Mouse (Mus musculus): ENCODE results near the gene Gpr152. TPM values are rescaled to one million over a fixed set of nuclear protein-coding genes. Genes with fewer than 3 reads are reported as not detected.
"Not testable (repeated sequence)": the region's sequence is repeated elsewhere in the genome, so short reads cannot be mapped to it uniquely, and the experiment has no call there.

Gene Gpr152
- total RNA-seq, 2 experiments from 2014 or later = not detected

DNA sequence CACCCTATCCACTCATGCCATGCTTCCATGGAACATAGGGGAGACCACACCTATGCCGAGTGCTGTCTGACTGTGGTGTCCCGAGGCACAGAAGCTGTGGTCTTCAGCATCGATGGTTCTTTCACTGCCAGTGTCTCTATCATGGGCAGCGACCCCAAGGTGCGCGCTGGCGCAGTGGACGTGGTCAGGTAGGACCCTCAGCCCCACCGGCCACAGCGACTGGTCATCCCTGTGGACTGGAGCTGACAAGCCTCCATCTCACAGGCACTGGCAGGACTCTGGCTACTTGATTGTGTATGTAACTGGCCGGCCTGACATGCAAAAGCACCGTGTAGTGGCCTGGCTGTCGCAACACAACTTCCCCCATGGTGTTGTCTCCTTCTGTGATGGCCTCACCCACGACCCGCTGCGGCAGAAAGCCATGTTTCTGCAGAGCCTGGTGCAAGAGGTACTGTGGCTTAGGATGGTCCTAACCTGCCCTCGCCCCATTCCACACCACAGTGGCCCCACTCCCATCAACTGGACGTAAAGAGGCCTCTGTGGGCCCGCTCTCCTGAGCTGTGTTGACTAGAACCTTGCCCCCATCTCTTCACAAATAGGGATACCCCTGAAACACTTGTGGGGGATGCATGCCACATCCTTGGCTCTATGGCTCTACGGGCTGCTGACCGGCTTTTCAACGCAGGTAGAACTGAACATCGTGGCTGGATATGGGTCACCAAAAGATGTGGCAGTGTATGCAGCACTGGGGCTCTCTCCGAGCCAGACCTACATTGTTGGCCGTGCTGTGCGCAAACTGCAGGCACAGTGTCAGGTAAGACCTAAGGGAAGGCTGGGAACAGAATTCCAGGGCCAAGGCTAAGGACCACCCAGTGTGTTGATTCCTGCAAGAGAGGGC lies 27.3 kb upstream of the Gpr152 start:
- no peak for DNase-seq (ENCODE audit: low spot score in 2 of 2)

DNA sequence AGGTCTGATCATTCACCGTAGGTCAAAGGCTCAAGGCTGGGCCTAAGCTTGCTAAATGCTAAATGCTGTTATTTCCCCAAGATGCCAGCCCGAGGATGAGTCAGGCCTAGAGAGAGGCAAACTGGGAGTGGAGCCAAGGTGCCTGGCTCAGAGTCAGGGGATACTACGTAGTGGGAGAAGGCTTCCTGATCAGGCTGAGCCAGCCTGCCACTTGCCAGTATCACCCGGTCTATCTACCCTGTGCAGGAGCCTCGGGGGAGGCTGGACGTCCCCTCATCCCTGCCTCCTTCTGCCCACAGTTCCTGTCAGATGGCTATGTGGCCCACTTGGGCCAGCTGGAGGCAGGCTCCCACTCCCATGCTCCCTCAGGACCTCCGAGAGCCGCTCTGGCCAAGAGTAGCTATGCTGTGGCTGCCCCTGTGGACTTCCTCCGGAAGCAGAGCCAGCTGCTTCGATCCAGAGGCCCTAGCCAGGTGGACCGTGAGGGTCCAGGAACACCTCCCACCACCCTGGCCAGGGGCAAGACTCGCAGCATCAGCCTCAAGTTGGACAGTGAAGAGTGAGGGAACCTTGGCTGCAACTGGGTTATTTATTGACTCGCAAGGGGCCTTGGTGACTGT lies 26.3 kb upstream of the Gpr152 start:
- DNase-seq (ENCODE audit: low spot score in 2 of 2) = peak; percentile 80 to 88

DNA sequence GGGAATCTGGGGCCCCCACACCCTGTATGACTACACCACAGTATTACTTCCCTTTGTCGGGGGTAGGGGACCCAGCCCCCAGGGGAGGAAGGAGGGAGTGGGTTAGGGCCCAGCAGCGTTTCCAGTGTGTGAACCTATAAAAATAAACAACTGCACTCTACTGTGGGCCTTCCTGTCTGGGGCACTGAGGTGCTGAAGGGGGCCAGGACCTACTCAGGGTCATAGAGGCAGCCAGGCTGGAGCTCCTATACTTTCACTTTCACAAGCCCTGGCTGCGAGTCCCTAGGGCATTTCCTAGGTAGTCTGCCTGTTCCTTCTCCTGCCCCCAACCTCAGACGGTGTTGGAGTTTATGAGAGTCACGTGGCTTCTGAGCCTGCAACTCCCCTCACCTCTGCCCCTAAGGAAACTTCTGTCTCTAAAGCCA lies 25.8 kb upstream of the Gpr152 start:
- DNase-seq (ENCODE audit: low spot score in 2 of 2) = no peak

DNA sequence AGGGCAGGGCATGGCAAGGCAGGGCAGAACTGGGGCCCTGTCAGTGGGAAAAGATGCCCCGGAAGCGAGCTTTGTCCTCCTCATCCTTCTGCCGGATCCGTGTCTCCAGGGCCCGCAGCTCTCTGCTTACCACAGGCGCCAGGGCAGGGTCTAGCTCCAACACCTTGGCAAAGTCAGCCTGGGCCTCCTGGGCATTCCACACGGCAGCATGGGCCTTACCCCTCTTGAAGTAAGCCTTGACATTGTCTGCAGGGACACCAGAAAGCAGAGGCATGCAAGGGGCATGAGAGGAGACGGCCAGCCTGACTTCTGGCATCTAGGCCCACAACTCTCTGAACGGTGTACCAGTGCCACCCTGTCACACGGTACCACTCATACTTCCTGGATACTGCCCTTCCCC lies 25.0 kb upstream of the Gpr152 start:
- DNase-seq (ENCODE audit: low spot score in 2 of 2) = no peak

DNA sequence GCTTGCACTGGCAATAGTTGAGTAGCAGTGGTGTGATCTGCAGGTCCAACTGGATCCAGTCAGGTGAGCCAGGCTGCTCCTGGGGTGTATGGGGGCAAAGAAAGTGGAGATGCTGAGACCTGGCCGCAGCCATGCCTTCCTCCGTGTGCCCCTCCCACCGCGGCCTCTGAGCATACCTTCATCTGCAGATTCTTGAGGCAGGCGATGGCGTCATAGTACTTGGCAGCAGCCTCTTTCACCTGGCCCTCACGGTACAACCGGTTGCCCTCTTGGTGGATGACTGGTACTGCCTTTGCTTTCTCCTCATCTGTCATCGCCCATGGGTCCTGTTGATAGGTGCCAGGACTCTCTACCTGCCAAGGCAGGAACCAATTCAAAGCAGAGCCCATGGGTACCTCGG lies 24.4 kb upstream of the Gpr152 start:
- no peak for DNase-seq (ENCODE audit: low spot score in 2 of 2)

DNA sequence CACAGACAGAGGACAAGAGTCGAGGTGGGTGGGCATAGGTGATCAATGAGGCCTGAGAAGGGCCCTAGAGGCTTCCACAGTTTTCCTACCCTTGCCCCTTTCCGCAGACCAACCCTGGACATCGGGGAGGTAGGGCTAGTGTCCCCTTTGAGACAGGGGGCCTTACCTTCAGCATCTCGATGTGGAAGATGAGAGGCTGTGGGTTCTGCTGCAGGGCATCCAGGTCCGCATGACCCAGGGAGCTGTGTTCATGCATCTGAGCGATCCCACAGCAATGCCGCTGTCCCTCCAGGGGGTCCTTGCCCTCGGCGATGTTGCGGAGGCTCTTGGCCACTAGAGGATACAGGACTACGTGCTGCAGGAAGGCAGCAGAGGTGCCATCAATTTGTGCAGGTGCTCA lies 23.8 kb upstream of the Gpr152 start:
- no peak for DNase-seq (ENCODE audit: low spot score in 2 of 2)

DNA sequence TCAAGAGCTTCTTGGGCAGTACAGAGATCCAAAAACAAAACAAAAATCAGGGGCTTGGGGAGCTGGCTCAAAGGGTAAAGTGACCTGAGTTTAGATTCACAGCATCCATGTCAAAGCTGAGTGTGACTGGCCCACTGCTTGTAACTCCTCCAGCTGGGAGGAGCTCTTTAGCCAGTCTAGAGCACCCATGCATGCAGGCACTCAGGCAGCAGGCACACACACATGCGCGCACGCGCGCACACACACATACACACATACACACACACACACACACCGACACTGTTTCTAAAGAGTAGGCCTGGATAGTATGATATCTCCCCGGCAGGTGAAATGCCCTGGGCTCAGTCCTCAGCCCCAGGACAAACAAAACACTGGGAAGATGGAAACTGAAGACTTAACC lies 22.6 kb upstream of the Gpr152 start:
- DNase-seq (ENCODE audit: low spot score in 2 of 2) = no peak

- DNase-seq (ENCODE audit: low spot score in 2 of 2) = no peak
These were observed 21.2 kb upstream of the Gpr152 start for GRCm38 (mm10) chr19:4118350-4118749.

DNA sequence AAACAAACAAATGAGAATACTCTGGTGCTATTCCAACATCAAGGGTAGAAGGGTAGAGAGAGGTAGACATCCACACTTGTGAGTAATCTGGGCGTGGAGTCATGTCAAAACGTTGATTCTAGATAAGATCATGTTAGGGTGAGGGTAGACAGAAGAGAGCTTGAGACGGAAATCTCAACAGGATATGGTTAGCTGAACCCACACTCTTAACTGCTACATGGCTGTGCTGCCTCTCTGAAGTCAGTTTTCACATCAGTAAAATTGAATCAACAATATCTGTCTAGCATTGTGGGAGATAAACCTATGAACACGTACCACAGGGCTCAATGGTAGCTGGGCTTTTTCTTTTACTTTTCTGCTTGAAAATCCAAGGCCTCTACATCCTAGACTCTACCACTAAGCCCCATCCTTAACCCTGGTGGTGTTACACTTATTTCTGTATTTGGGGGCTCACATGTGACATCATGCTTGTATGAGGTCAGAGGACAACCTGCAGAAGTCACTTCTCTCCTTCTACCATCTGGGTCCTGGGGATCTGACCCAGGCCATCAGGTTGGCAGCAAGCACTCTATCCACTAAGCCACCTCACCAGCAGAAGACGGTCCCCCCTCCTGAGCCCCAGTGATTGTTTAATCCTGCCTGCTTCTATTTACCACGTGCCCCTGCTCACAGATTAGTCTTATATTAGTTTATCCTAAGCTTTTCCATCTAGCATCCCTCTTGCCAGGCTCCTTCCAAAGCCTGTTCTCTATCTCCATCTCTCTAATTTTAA lies 19.7 kb upstream of the Gpr152 start:
- no peak for DNase-seq (ENCODE audit: low spot score in 2 of 2)

GRCm38 (mm10) chr19:4120496-4120895 lies 19.1 kb upstream of the Gpr152 start:
- no peak for DNase-seq (ENCODE audit: low spot score in 2 of 2)

DNA sequence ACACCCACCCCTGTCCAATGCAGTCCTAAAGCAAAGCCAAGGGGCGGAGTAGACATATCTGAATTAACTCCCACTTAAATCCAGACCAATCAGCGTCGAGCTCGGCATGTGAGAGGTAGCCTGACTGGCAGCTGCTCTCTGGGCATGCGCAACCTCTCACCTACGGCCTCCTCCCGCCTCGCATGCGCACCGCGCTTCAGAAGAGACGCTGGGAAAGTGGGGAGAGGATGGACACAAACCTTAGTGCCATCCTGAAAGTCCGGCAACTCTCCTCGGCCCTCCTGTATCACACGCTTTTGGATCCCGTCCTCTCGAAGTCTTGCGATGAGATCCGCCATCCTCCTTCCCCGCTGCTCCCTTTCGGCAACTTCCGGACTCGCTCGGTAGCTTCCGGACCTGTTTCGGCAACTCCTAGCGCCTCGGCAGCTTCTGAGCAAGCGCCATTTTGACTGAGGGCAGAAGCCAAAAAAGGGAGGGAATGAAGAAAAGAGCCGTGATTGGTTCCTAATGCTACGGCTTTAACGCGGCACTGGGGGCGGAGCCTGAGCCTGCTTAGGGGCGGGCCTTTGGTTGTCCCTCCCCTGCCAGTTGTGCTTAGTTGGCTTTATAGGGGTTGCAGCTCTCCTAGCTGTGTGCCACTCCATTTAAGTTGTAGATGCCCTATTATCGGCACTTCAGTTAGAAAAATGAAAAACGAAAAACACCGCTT lies 18.3 kb upstream of the Gpr152 start:
- DNase-seq (ENCODE audit: low spot score in 2 of 2) = peak; percentile 96 to 99

DNA sequence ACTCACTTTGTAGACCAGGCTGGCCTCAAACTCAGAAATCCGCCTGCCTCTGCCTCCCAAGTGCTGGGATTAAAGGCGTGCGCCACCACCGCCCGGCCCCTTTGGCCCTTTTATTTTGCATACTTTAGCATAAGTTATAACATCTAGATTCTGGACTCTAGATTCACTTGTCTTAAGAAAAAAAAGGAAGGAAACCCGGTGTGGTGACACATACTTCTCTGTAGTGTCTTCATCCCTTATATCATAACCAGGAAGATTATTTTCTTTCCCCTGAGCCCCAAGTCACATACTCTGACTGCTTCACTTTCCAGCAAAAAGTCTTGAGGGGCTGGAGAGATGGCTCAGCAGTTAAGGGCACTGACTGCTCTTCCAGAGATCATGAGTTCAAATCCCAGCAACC lies 17.7 kb upstream of the Gpr152 start:
- not testable (repeated sequence) for DNase-seq (ENCODE audit: low spot score in 2 of 2)

DNA sequence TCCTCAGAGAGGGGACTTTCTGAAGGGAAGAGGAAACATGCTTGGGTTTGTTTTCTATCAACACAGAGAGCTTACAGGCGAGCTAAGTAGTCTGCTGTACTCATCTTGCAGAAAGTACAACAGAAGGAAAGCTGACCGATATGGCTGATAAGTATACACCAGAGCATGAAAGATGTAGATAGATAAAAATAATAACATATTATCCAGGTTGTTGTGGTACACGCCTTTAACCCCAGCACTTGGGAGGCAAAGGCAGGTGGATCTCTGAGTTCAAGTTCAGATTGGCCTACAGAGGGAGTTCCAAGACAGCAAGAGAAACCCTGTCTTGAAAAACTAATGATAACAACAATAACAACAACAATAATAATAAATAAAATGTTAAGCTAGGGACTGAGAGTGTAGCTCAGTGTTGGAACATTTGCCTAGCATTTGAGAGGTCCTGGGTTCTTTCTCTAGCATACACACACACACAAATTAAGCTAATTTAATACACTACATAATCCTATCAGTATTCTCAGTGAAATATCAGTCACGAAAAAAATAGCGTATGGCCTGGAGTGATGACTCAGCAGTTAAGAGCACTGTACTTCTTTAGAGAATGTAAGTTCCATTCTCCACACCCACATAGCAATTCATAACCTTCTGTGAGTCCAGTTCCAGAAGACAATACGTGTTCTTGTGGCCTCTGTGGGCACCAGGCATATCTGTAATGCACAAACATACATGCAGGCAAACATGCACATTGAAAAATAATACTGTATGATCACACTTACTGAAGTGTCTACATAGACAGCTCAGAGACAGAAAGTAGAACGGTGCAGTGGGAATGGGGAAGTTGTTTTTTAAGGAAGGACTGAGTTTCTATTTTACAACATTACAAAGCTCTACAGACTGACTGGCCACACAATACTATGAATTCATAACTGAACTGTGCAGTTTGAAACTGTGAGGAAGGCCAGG lies 16.9 kb upstream of the Gpr152 start:
- no peak for DNase-seq (ENCODE audit: low spot score in 2 of 2)

DNA sequence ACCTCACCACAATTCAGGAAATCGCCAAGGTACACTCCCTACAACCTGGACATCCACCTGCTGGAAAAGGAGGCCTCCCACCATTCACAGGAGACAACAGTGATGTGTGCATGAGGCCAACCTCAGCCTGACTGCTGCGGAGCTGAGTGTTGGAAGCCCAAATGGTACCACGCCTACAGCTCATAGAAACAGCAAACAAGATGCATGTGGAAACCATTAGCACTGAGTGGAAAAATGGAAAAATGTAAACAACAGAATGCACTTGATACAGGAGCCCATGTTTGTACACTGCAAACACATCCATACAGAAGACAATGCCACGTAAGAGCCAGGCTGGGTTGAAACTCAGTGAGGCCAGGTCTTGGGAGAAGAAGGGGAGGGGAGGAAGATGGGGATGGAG lies 15.2 kb upstream of the Gpr152 start:
- no peak for DNase-seq (ENCODE audit: low spot score in 2 of 2)

GRCm38 (mm10) chr19:4125268-4125667 lies 14.3 kb upstream of the Gpr152 start:
- DNase-seq (ENCODE audit: low spot score in 2 of 2) = not testable (repeated sequence)

GRCm38 (mm10) chr19:4125741-4126696 lies 13.6 kb upstream of the Gpr152 start, which contains the start of gene Aip:
TSS of gene Aip (minus strand) at chr19:4125858.
- peak; percentile 98 to 99 for DNase-seq (ENCODE audit: low spot score in 2 of 2)

- DNase-seq (ENCODE audit: low spot score in 2 of 2) = no peak
These were observed 12.7 kb upstream of the Gpr152 start for GRCm38 (mm10) chr19:4126759-4127495.

- DNase-seq (ENCODE audit: low spot score in 2 of 2) = no peak
These were observed 10.1 kb upstream of the Gpr152 start for GRCm38 (mm10) chr19:4129462-4129861.
